In genomic region chr7:101360406-101360805, GRCm38 (mm10) we compare ENCODE assay signal across 30 mouse cellular contexts. TPM values are rescaled to one million over a fixed set of nuclear protein-coding genes. Genes with fewer than 3 reads are reported as not detected.
A peak's percentile ranks its signal among the peaks of the same experiment; 100 is the strongest.
DNase-seq lines count a peak whose midpoint lies in the region; ATAC-seq and TF ChIP-seq lines count a peak whose summit lies in the region.
"Had no signal": no experiment of that assay in that cellular context is flagged by ENCODE, and none has a peak within 500 bp of the region (broad histone marks: within the 10 kb centered on the region; RNA-seq: fewer than 3 reads in every experiment).

No protein-coding gene starts in this region.

- H3K79me2 ChIP-seq in macrophage (ENCODE audit: inconsistent target): peaks cover 91% of the 10 kb centered on the region

- no peaks in the 10 kb centered on the region for H3K27me3 ChIP-seq in spleen, adult 2 months (ENCODE audit: control insufficient read depth, insufficient read depth, low read length)
- H3K27me3 ChIP-seq in midbrain, postnatal 0 days (ENCODE audit: insufficient read depth, low read length): no peaks in the 10 kb centered on the region
- H3K27me3 ChIP-seq in hindbrain, embryonic 10.5 days (ENCODE audit: insufficient read depth, poor library complexity, severe bottlenecking): no peaks in the 10 kb centered on the region; the same call in 1 of the 2 replicates
- H3K27me3 ChIP-seq: embryonic facial prominence, embryonic 12.5 days; heart, embryonic 13.5 days; hindbrain, embryonic 12.5 days; midbrain, embryonic 15.5 days; neural tube, embryonic 13.5 days; stomach, embryonic 15.5 days had no signal

- no peak overlapping the region for H3K9ac ChIP-seq in midbrain, postnatal 0 days (replicated peaks; ENCODE audit: low read length, poor library complexity, severe bottlenecking)
- H3K9ac ChIP-seq: embryonic facial prominence, embryonic 12.5 days; heart, embryonic 13.5 days; hindbrain, embryonic 12.5 days; lung, embryonic 14.5 days; midbrain, embryonic 15.5 days; neural tube, embryonic 13.5 days; stomach, embryonic 15.5 days had no signal

- WGBS in spleen, adult 2 months: 33% methylated on average over 3 of the region's 3 CpGs
- 45% methylated on average over 3 of the region's 3 CpGs for WGBS in macrophage (ENCODE audit: missing documents)
- WGBS in midbrain, postnatal 0 days: 82% methylated on average over 3 of the region's 3 CpGs
- 81% methylated on average over 3 of the region's 3 CpGs for WGBS in hindbrain, embryonic 10.5 days

- H3K27ac ChIP-seq in spleen, adult 2 months (ENCODE audit: insufficient read depth, low read length): peak overlapping the region; percentile 74
- H3K27ac ChIP-seq in bone marrow macrophage, adult 2 months (ENCODE audit: insufficient read depth, low read depth, low read length): peak overlapping the region; percentile 88
- H3K27ac ChIP-seq in macrophage: peak overlapping the region; percentile 97
- no peak overlapping the region for H3K27ac ChIP-seq in midbrain, postnatal 0 days (ENCODE audit: low read depth, low read length)
- no peak overlapping the region for H3K27ac ChIP-seq in hindbrain, embryonic 10.5 days
- H3K27ac ChIP-seq: embryonic facial prominence, embryonic 12.5 days; heart, adult 2 months; heart, embryonic 13.5 days; hindbrain, embryonic 12.5 days; midbrain, embryonic 15.5 days; neural tube, embryonic 13.5 days; stomach, embryonic 15.5 days had no signal

- peak; percentile 39 to 55 for DNase-seq in kidney, adult 8-10 months
- no peak for DNase-seq in kidney, postnatal 4 days
- DNase-seq in spleen, adult 2 months (ENCODE audit: low read depth in 1 of 2, low spot score in 2 of 2): no peak
- no peak for DNase-seq in spleen, adult 12 weeks (ENCODE audit: low spot score)
- DNase-seq in midbrain, postnatal 0 days (ENCODE audit: low spot score): no peak
- DNase-seq in hindbrain, embryonic 10.5 days (ENCODE audit: low spot score): no peak
- DNase-seq: adrenal gland, postnatal 25 days; cerebellum, adult 11-12 months; cerebellum, postnatal 10 days; gastrocnemius, postnatal 25 days; heart, adult 2 months; heart, postnatal 14 days; layer of hippocampus, adult 9-11 months; lung, embryonic 14.5 days; retina, postnatal 1 day; right cerebral cortex, postnatal 25 days had no signal

- no peak overlapping the region for H3K4me2 ChIP-seq in midbrain, postnatal 0 days (ENCODE audit: low read depth, low read length, poor library complexity, severe bottlenecking)
- H3K4me2 ChIP-seq: embryonic facial prominence, embryonic 12.5 days; heart, embryonic 13.5 days; hindbrain, embryonic 12.5 days; lung, embryonic 14.5 days; midbrain, embryonic 15.5 days; neural tube, embryonic 13.5 days; stomach, embryonic 15.5 days had no signal

- H3K9me3 ChIP-seq in midbrain, postnatal 0 days (ENCODE audit: low read length): no peaks in the 10 kb centered on the region
- H3K9me3 ChIP-seq in hindbrain, embryonic 10.5 days: no peaks in the 10 kb centered on the region
- H3K9me3 ChIP-seq: embryonic facial prominence, embryonic 12.5 days; heart, embryonic 13.5 days; hindbrain, embryonic 12.5 days; midbrain, embryonic 15.5 days; neural tube, embryonic 13.5 days; stomach, embryonic 15.5 days had no signal

- no peak overlapping the region for H3K4me3 ChIP-seq in spleen, adult 2 months (ENCODE audit: extremely low read depth, insufficient read depth, insufficient read length)
- H3K4me3 ChIP-seq in bone marrow macrophage, adult 2 months (ENCODE audit: insufficient read depth, low read length): no peak overlapping the region
- H3K4me3 ChIP-seq in macrophage (ENCODE audit: inconsistent target): no peak overlapping the region
- no peak overlapping the region for H3K4me3 ChIP-seq in midbrain, postnatal 0 days (ENCODE audit: low read depth, low read length)
- no peak overlapping the region for H3K4me3 ChIP-seq in hindbrain, embryonic 10.5 days
- H3K4me3 ChIP-seq: embryonic facial prominence, embryonic 12.5 days; heart, adult 2 months; heart, embryonic 13.5 days; hindbrain, embryonic 12.5 days; midbrain, embryonic 15.5 days; myocyte; neural tube, embryonic 13.5 days; stomach, embryonic 15.5 days had no signal

- no peaks in the 10 kb centered on the region for H3K36me3 ChIP-seq in spleen, adult 2 months (ENCODE audit: control insufficient read depth, insufficient read depth, low read length)
- no peaks in the 10 kb centered on the region for H3K36me3 ChIP-seq in macrophage (ENCODE audit: inconsistent target)
- H3K36me3 ChIP-seq in midbrain, postnatal 0 days (ENCODE audit: insufficient read depth, low read length): no peaks in the 10 kb centered on the region
- H3K36me3 ChIP-seq in hindbrain, embryonic 10.5 days: no peaks in the 10 kb centered on the region
- H3K36me3 ChIP-seq: embryonic facial prominence, embryonic 12.5 days; heart, embryonic 13.5 days; hindbrain, embryonic 12.5 days; midbrain, embryonic 15.5 days; neural tube, embryonic 13.5 days; stomach, embryonic 15.5 days had no signal

- TF ChIP-seq CTCF in spleen, adult 2 months (IDR thresholded peaks at IDR 0.05; ENCODE audit: extremely low read depth, insufficient read depth, insufficient read length, insufficient replicate concordance): no peak
- TF ChIP-seq CTCF in bone marrow macrophage, adult 2 months (IDR thresholded peaks at IDR 0.05; ENCODE audit: low read depth, low read length): no peak
- TF ChIP-seq CTCF in midbrain, postnatal 0 days (IDR thresholded peaks at IDR 0.05): no peak

- TF ChIP-seq POLR2A in spleen, adult 2 months (IDR thresholded peaks at IDR 0.05; ENCODE audit: low read depth, low read length): no peak
- TF ChIP-seq POLR2A in bone marrow macrophage, adult 2 months (IDR thresholded peaks at IDR 0.05; ENCODE audit: borderline replicate concordance, low read depth, low read length): no peak

- peaks cover 54% of the 10 kb centered on the region; the same call in 1 of the 2 replicates for H3K4me1 ChIP-seq in spleen, adult 2 months (ENCODE audit: control insufficient read depth, insufficient read depth, insufficient read length)
- peaks cover 48% of the 10 kb centered on the region for H3K4me1 ChIP-seq in bone marrow macrophage, adult 2 months (ENCODE audit: control insufficient read depth, insufficient read depth, low read length)
- no peaks in the 10 kb centered on the region for H3K4me1 ChIP-seq in midbrain, postnatal 0 days (ENCODE audit: insufficient read depth, low read length)
- peaks cover 25% of the 10 kb centered on the region for H3K4me1 ChIP-seq in hindbrain, embryonic 10.5 days (replicated peaks)
- H3K4me1 ChIP-seq: midbrain, embryonic 15.5 days; neural tube, embryonic 13.5 days had no signal

- ATAC-seq in midbrain, postnatal 0 days (ENCODE audit: low FRiP score): no peak
- ATAC-seq: intestine, postnatal 0 days; midbrain, embryonic 15.5 days had no signal

RNA-seq across cellular contexts. Expression of gene Arap1, which starts 12.5 kb away (rescaled TPM):
- 227 and 248 TPM in 2 replicates for polyA plus RNA-seq in spleen, adult 2 months (2012; rRNA removed)
- 326 and 363 TPM in 2 replicates for polyA plus RNA-seq in bone marrow macrophage, adult 2 months (2012; ENCODE audit: insufficient read depth, insufficient read length, missing spikeins)
- total RNA-seq in macrophage (2018; cell fraction: chromatin; rRNA removed): 1,000 to 10,000 TPM; 1,474 to 3,673 (median 2,470) TPM
- total RNA-seq in macrophage (2018; cell fraction: cytosol; rRNA removed): 100 to 1,000 TPM; 324 to 594 (median 401) TPM
- total RNA-seq in macrophage (2018; cell fraction: nucleus; rRNA removed): 1,000 to 10,000 TPM in 21 of 26 experiments, 100 to 1,000 TPM in 5; 671 to 1,624 (median 1,183) TPM
- 195 to 293 TPM (median 225 TPM) in 3 replicates for polyA plus RNA-seq in macrophage (2018)
- total RNA-seq in midbrain, postnatal 0 days (2014; rRNA removed): 12.3 and 30.0 TPM in 2 replicates
- polyA plus RNA-seq in midbrain, postnatal 0 days (2015; fragmentation: Nextera tagmentation; extraction: Ambion mirVana): 6.9 and 8.9 TPM in 2 replicates
- 14.7 and 19.2 TPM in 2 replicates for polyA plus RNA-seq in hindbrain, embryonic 10.5 days (2016; fragmentation: Nextera tagmentation; extraction: Ambion mirVana)

RNA-seq across cellular contexts. Expression of gene Stard10, which starts 43.5 kb away (rescaled TPM):
- polyA plus RNA-seq in spleen, adult 2 months (2012; rRNA removed): 29.3 and 42.0 TPM in 2 replicates
- polyA plus RNA-seq in bone marrow macrophage, adult 2 months (2012; ENCODE audit: insufficient read depth, insufficient read length, missing spikeins): 3.3 and 8.0 TPM in 2 replicates
- 1 to 10 TPM in 2 of 26 experiments, not detected in 24; 1.1 to 5.2 TPM for total RNA-seq in macrophage (2018; cell fraction: chromatin; rRNA removed)
- 1 to 10 TPM in 6 of 26 experiments, under 1 TPM in 19, not detected in 1; 0.20 to 1.4 (median 0.77) TPM for total RNA-seq in macrophage (2018; cell fraction: cytosol; rRNA removed)
- 10 to 100 TPM in 1 of 26 experiments, 1 to 10 TPM in 5, under 1 TPM in 3, not detected in 17; 0.81 to 16.4 (median 1.1) TPM for total RNA-seq in macrophage (2018; cell fraction: nucleus; rRNA removed)
- 0.68 to 0.99 TPM (median 0.88 TPM) in 3 replicates for polyA plus RNA-seq in macrophage (2018)
- total RNA-seq in midbrain, postnatal 0 days (2014; rRNA removed): 21.5 and 47.7 TPM in 2 replicates
- 11.0 and 12.1 TPM in 2 replicates for polyA plus RNA-seq in midbrain, postnatal 0 days (2015; fragmentation: Nextera tagmentation; extraction: Ambion mirVana)
- 9.8 and 10.4 TPM in 2 replicates for polyA plus RNA-seq in hindbrain, embryonic 10.5 days (2016; fragmentation: Nextera tagmentation; extraction: Ambion mirVana)

RNA-seq across cellular contexts. Expression of gene Gm45837, which starts 50.3 kb away (rescaled TPM):
- polyA plus RNA-seq in spleen, adult 2 months (2012; rRNA removed): 1.1 TPM in 1 of 2 replicates, not detected in the other
- polyA plus RNA-seq in bone marrow macrophage, adult 2 months (2012; ENCODE audit: insufficient read depth, insufficient read length, missing spikeins): 8.7 and 11.2 TPM in 2 replicates
- total RNA-seq in macrophage (2018; cell fraction: chromatin; rRNA removed): 10 to 100 TPM in 8 of 26 experiments, 1 to 10 TPM in 17, not detected in 1; 1.9 to 22.7 (median 5.4) TPM
- 1 to 10 TPM in 18 of 26 experiments, under 1 TPM in 2, not detected in 6; 0.83 to 4.0 (median 2.2) TPM for total RNA-seq in macrophage (2018; cell fraction: cytosol; rRNA removed)
- 1 to 10 TPM in 22 of 26 experiments, under 1 TPM in 2, not detected in 2; 0.34 to 9.1 (median 3.7) TPM for total RNA-seq in macrophage (2018; cell fraction: nucleus; rRNA removed)
- 2.8 TPM in 1 of 3 replicates, not detected in the others for polyA plus RNA-seq in macrophage (2018)
- not detected in 2 replicates for total RNA-seq in midbrain, postnatal 0 days (2014; rRNA removed)
- polyA plus RNA-seq in midbrain, postnatal 0 days (2015; fragmentation: Nextera tagmentation; extraction: Ambion mirVana): 0.71 TPM in 1 of 2 replicates, not detected in the other
- polyA plus RNA-seq in hindbrain, embryonic 10.5 days (2016; fragmentation: Nextera tagmentation; extraction: Ambion mirVana): 0.82 and 1.3 TPM in 2 replicates
- total RNA-seq: heart, adult 2 months; heart, postnatal 14 days; left cerebral cortex, postnatal 25 days had no signal
- polyA plus RNA-seq: embryonic facial prominence, embryonic 12.5 days; forebrain, embryonic 11.5 days; heart, adult 2 months; heart, embryonic 13.5 days; hindbrain, embryonic 12.5 days; intestine, postnatal 0 days; lung, embryonic 14.5 days; midbrain, embryonic 15.5 days; neural tube, embryonic 13.5 days; thymus, postnatal 0 days; urinary bladder, adult 2 months had no signal

RNA-seq across cellular contexts. Expression of gene Atg16l2, which starts 58.4 kb away (rescaled TPM):
- polyA plus RNA-seq in spleen, adult 2 months (2012; rRNA removed): 62.9 and 86.0 TPM in 2 replicates
- 13.2 and 28.0 TPM in 2 replicates for polyA plus RNA-seq in bone marrow macrophage, adult 2 months (2012; ENCODE audit: insufficient read depth, insufficient read length, missing spikeins)
- 100 to 1,000 TPM in 11 of 26 experiments, 10 to 100 TPM in 15; 38.9 to 249 (median 85.4) TPM for total RNA-seq in macrophage (2018; cell fraction: chromatin; rRNA removed)
- 1 to 10 TPM; 2.0 to 9.2 (median 5.0) TPM for total RNA-seq in macrophage (2018; cell fraction: cytosol; rRNA removed)
- total RNA-seq in macrophage (2018; cell fraction: nucleus; rRNA removed): 100 to 1,000 TPM in 1 of 26 experiments, 10 to 100 TPM in 25; 13.5 to 103 (median 42.4) TPM
- polyA plus RNA-seq in macrophage (2018): 4.0 to 14.2 TPM (median 6.1 TPM) in 3 replicates
- 17.0 and 31.5 TPM in 2 replicates for total RNA-seq in midbrain, postnatal 0 days (2014; rRNA removed)
- 22.4 and 22.6 TPM in 2 replicates for polyA plus RNA-seq in midbrain, postnatal 0 days (2015; fragmentation: Nextera tagmentation; extraction: Ambion mirVana)
- 13.8 and 20.1 TPM in 2 replicates for polyA plus RNA-seq in hindbrain, embryonic 10.5 days (2016; fragmentation: Nextera tagmentation; extraction: Ambion mirVana)

Comparison
In these comparisons a context has a peak if more than half of its experiments do, and no peak if none do; other contexts are left out.
1. DNase-seq: peak in kidney, adult 8-10 months (2 of 2); none in kidney, postnatal 4 days (0 of 2), spleen, adult 2 months (0 of 2), spleen, adult 12 weeks (single experiment), midbrain, postnatal 0 days (single experiment) and hindbrain, embryonic 10.5 days (single experiment).
2. H3K27ac ChIP-seq: peak in spleen, adult 2 months (single experiment), bone marrow macrophage, adult 2 months (single experiment) and macrophage (single experiment); none in midbrain, postnatal 0 days (single experiment) and hindbrain, embryonic 10.5 days (single experiment).